Mouse (Mus musculus) frontal cortex, adult 2 months (tissue): ENCODE results near the gene Tmem229b. TPM values are rescaled to one million over a fixed set of nuclear protein-coding genes. Genes with fewer than 3 reads are reported as not detected.

Experiments used
- polyA plus RNA-seq: library from polyadenylated mRNA; depleted of rRNA; stranded (reverse); fragments of >200 nt; gene quantifications from 2 replicates; pipeline ENCODE4 v1.2.3, GENCODE M21; 2012; rRNA removed

Gene Tmem229b
- polyA plus RNA-seq, 1 experiment = 18.9 TPM

Other genes with a start within 250 kb of the Tmem229b start
- 215 and 242 TPM in 2 replicates for gene Atp6v1d, start 146.0 kb downstream of the Tmem229b start, polyA plus RNA-seq
- gene Eif2s1, start 145.8 kb downstream of the Tmem229b start, polyA plus RNA-seq = 24.2 and 30.1 TPM in 2 replicates
- 0.14 and 0.17 TPM in 2 replicates for gene Plek2, start 100.7 kb downstream of the Tmem229b start, polyA plus RNA-seq
- gene Plekhh1, start 21.5 kb upstream of the Tmem229b start, polyA plus RNA-seq = 9.9 and 10.6 TPM in 2 replicates
- gene Pigh, start 82.0 kb upstream of the Tmem229b start, polyA plus RNA-seq = 10.9 and 12.1 TPM in 2 replicates
- 5.9 TPM in 2 replicates for gene Arg2, start 123.2 kb upstream of the Tmem229b start, polyA plus RNA-seq
- gene Vti1b, start 165.0 kb upstream of the Tmem229b start, polyA plus RNA-seq = 165 and 175 TPM in 2 replicates
- 18.9 and 20.4 TPM in 2 replicates for gene Rdh11, start 184.7 kb upstream of the Tmem229b start, polyA plus RNA-seq
- 1.7 and 2.2 TPM in 2 replicates for gene Rdh12, start 201.3 kb upstream of the Tmem229b start, polyA plus RNA-seq